Mouse (Mus musculus) kidney, adult 2 months (tissue): ENCODE measurements at regions not wholly inside any gene's neighbourhood (a gene's known extent, or its start where the extent isn't known, plus 50 kb on each side); places are given as distances from the start of the nearest gene placed in this dataset.

Experiments
- CTCF ChIP-seq: fragments of 200-500 bp; conservative IDR thresholded peaks from 2 replicates; pipeline ENCODE4 v1.5.1; 2011; ENCODE audit warnings: low read depth, mild to moderate bottlenecking, control low read depth, low read length, moderate library complexity, mixed read lengths; ENCODE audit not compliant: insufficient read depth, insufficient read length
- POLR2A ChIP-seq: fragments of 200-500 bp; IDR thresholded peaks from one replicate; pipeline ENCODE4 v1.6.1; 2011; ENCODE audit warnings: low read depth, low read length, control low read depth

DNA sequence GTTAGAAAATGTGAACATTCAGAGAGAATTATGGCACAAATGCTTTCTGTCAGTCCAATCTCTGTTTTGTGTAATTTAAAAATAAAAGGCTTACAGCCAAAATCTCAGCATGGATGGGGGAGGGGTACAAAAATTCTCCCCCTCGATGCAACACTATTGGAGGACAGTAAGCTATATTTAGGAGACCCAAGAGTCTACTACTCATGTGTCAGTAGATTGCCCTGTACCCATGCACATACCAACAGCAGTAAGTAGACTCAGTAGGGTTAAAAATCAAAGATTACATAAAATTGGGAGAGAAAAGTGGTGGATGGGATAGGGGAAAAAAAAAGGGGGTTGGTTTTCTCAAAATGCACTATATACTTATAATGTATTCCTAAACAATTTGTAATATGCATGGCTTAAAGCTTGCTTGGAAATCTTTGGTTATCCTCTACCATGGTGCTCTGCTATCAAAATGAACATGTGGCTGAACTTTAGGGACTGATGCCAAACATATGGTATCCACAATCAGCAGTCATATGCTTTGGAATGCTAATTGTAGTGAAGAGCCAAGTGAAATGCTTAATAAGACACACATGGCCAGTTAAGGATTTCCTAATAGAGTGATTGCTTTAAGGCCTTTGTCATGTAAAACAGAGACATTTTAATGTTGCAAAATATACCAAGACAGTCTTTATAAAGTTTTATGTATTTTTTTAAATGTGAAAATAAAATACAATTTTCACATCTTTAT lies 194.8 kb upstream of the Col3a1 start:
- TF ChIP-seq POLR2A = no peak
- TF ChIP-seq CTCF = no peak
